Mouse (Mus musculus): ENCODE data around the gene Lrrc14b. TPM values are rescaled to one million over a fixed set of nuclear protein-coding genes. Genes with fewer than 3 reads are reported as not detected.

Lrrc14b gene
- polyA plus RNA-seq (2012; ENCODE audit: insufficient read depth, insufficient read length, low replicate concordance, missing spikeins), result not detected in 2 replicates

DNA sequence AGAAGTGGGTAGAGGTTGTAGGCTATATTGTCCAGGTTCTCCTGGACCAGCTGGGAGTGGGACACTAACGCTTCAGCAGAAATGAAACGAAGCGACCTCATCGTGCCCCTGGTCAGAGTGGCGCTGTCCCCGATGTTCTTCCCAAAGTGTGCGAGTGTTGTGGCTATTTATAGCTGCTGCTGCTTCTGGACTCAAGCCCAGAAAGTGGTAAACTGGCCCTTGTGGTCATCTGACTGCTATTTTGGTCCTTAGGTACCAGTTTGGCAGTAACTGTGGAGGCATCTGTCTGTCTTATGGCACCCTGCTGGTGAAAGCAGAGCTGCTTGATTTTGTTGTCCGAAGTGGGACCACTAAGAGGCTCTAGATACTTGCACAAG lies at the start of gene Lrrc14b:
Lrrc14b (minus strand) TSS at position 147 of the 377 bp plus-strand sequence.
- no peak within 1 kb of the TSS for H3K27ac ChIP-seq (ENCODE audit: insufficient read depth, low read depth, low read length)
- no peak for TF ChIP-seq POLR2A (IDR thresholded peaks at IDR 0.05; ENCODE audit: insufficient read depth, low read depth, low read length)
- no peak for TF ChIP-seq CTCF (IDR thresholded peaks at IDR 0.05; ENCODE audit: insufficient read depth, low read depth, low read length)
- 41% methylated on average over 8 of the region's 8 CpGs for WGBS

DNA sequence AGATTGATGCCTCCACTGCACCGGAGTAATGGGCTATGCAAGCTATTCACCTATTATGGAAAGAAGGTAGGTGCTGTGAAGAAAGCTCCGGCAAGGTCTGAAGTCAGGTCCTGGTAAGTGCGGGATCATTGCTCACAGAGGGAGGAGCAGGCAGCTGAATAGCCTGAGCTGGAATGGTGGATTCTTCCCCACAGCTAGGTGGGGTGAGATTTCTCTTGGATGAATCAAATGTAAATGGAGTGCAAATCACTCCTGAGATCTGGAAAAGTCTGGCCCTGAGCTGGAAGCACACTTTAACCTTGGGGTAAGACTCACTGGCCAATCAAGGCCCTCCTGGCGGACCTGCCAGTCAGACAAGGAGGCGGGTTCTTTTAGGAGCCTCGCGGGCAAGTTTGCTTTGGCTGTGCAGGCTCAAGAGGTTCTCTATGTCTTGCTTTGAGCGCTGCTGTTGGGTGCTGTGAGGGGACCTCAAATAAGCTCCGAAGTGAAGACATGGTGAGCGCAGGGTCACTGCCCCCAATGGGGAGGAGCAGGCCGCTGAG lies 35.6 kb upstream of the Lrrc14b start, which contains the start of gene Ftl1-ps1:
Ftl1-ps1 (plus strand) TSS at position 397 of the 542 bp plus-strand sequence.
- WGBS, result 12% methylated on average over 11 of the region's 11 CpGs
- Histone ChIP-seq H3K4me1 (ENCODE audit: control insufficient read depth, insufficient read depth, low read length) (no peaks in the 10 kb centered on the region), H3K27ac (ENCODE audit: insufficient read depth, low read depth, low read length) (no peak within 1 kb of the TSS), H3K4me3 (ENCODE audit: insufficient read depth, low read depth, low read length) (no peak within 1 kb of the TSS)
- no peak for TF ChIP-seq CTCF (IDR thresholded peaks at IDR 0.05; ENCODE audit: insufficient read depth, low read depth, low read length)
- no peak for TF ChIP-seq POLR2A (IDR thresholded peaks at IDR 0.05; ENCODE audit: insufficient read depth, low read depth, low read length)

More for the DNA sequence above, at the start of gene Lrrc14b:
- Histone ChIP-seq H3K4me1 (ENCODE audit: control insufficient read depth, insufficient read depth, low read length) (peaks cover 9% of the 10 kb centered on the region; the same call in 1 of the 2 replicates), H3K4me3 (ENCODE audit: insufficient read depth, low read depth, low read length) (no peak within 1 kb of the TSS)

DNA sequence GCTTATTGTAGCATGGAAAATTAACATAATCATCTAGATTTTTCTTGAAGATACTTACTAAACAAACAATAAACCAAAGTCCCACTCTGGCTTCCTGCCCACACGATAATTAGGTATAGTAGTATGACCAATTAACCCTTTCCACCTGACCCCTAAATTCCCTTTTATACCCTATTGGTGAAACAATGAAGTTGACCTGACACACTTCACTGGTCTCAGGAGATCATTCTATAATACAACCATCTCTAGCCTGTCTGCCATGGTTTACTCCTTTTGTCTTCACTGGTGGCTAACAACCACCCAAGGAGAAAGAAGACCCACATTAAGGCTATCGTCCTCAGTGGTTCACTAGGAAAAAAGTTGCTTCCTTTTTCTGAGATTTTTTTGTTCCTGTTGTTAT lies 27.4 kb upstream of the Lrrc14b start:
- Histone ChIP-seq H3K27ac (ENCODE audit: insufficient read depth, low read depth, low read length) (no peak overlapping the region), H3K4me3 (ENCODE audit: insufficient read depth, low read depth, low read length) (no peak overlapping the region), H3K4me1 (ENCODE audit: control insufficient read depth, insufficient read depth, low read length) (no peaks in the 10 kb centered on the region)
- WGBS, result 72% methylated on average over 2 of the region's 2 CpGs
- TF ChIP-seq POLR2A (IDR thresholded peaks at IDR 0.05; ENCODE audit: insufficient read depth, low read depth, low read length), result no peak
- no peak for TF ChIP-seq CTCF (IDR thresholded peaks at IDR 0.05; ENCODE audit: insufficient read depth, low read depth, low read length)

DNA sequence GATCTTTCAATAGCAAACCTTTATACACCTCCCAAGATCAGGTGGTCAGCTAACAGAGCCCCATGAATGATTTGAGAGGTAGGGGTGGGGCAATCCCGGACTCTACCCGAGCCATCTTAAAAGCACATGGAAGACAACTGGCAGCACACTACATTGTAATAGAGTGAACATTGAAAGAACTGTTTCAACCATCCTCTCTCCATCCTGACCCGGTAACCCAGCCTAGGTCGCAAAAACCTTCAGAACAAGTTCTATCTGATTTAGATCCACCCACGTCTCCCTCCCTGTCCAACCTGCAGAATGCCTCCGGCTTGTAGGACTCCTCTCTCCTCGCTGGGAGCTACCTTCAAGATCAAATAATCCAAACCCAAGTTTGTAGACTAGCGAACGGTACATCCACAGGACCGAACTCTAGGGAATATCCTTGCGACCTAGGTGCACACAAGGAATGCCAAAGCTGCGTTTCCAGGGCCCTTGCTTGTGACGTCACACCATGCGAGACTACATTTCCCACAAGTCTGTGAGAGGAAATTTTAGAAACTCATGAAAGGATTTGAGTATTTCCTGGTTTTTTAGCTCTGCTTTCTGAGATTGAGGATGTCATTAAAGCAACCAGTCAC lies 26.7 kb upstream of the Lrrc14b start, which contains the start of gene Zfp72:
Zfp72 (minus strand) TSS at position 466 of the 620 bp plus-strand sequence.
- Histone ChIP-seq H3K27ac (ENCODE audit: insufficient read depth, low read depth, low read length) (peak within 1 kb of the TSS; percentile 13; the same call in 1 of the 2 replicates), H3K4me1 (ENCODE audit: control insufficient read depth, insufficient read depth, low read length) (no peaks in the 10 kb centered on the region), H3K4me3 (ENCODE audit: insufficient read depth, low read depth, low read length) (peak within 1 kb of the TSS; percentile 66)
- WGBS, result 6% methylated on average over 14 of the region's 14 CpGs
- TF ChIP-seq CTCF (IDR thresholded peaks at IDR 0.05; ENCODE audit: insufficient read depth, low read depth, low read length), result no peak
- no peak for TF ChIP-seq POLR2A (IDR thresholded peaks at IDR 0.05; ENCODE audit: insufficient read depth, low read depth, low read length)

DNA sequence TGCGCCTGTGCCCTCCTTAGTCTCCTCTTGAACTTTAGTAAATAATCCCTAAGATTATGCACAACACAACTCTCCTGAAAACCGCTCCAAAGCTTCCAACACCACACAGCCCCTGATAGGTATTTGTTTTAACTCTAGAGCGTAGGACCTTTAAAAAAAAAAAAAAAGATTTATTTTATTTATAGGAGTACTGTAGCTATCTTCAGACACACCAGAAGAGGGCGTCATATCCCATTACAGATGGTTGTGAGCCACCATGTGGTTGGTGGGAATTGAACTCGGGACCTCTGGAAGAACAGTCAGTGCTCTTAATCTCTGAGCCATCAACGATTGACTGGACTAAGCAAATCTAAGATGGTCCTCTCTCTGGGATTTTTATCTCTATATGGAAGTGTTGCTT lies 25.9 kb upstream of the Lrrc14b start:
- Histone ChIP-seq H3K4me1 (ENCODE audit: control insufficient read depth, insufficient read depth, low read length) (no peaks in the 10 kb centered on the region), H3K4me3 (ENCODE audit: insufficient read depth, low read depth, low read length) (no peak overlapping the region), H3K27ac (ENCODE audit: insufficient read depth, low read depth, low read length) (no peak overlapping the region)
- TF ChIP-seq POLR2A (IDR thresholded peaks at IDR 0.05; ENCODE audit: insufficient read depth, low read depth, low read length), result no peak
- no peak for TF ChIP-seq CTCF (IDR thresholded peaks at IDR 0.05; ENCODE audit: insufficient read depth, low read depth, low read length)
- 71% methylated on average over 6 of the region's 6 CpGs for WGBS

DNA sequence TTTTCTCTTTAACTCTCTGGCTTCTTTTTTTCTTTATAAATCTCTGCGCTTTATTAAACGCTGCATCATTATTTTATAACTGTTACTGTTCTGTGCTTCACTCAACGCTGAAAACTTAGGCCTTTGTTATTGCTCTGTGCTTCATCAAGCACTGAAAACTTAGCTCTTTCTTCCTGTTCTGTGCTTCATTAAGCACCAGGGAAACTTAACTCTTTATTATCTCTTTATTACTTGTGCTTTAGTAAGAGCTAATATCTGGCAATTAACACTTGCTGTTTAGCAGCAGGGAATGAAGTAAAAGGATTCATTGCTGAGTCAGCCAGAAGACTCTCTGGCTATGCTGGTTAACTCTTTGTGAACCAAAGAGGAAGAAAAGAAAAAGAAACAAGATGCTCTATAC lies 18.5 kb upstream of the Lrrc14b start:
- H3K4me3 ChIP-seq (ENCODE audit: insufficient read depth, low read depth, low read length), result no peak overlapping the region
- TF ChIP-seq CTCF (IDR thresholded peaks at IDR 0.05; ENCODE audit: insufficient read depth, low read depth, low read length) (no peak), POLR2A (IDR thresholded peaks at IDR 0.05; ENCODE audit: insufficient read depth, low read depth, low read length) (no peak)
- no peak overlapping the region for H3K27ac ChIP-seq (ENCODE audit: insufficient read depth, low read depth, low read length)
- WGBS, result 15% methylated on average over 3 of the region's 3 CpGs
- H3K4me1 ChIP-seq (ENCODE audit: control insufficient read depth, insufficient read depth, low read length), result peaks cover 8% of the 10 kb centered on the region; the same call in 1 of the 2 replicates

DNA sequence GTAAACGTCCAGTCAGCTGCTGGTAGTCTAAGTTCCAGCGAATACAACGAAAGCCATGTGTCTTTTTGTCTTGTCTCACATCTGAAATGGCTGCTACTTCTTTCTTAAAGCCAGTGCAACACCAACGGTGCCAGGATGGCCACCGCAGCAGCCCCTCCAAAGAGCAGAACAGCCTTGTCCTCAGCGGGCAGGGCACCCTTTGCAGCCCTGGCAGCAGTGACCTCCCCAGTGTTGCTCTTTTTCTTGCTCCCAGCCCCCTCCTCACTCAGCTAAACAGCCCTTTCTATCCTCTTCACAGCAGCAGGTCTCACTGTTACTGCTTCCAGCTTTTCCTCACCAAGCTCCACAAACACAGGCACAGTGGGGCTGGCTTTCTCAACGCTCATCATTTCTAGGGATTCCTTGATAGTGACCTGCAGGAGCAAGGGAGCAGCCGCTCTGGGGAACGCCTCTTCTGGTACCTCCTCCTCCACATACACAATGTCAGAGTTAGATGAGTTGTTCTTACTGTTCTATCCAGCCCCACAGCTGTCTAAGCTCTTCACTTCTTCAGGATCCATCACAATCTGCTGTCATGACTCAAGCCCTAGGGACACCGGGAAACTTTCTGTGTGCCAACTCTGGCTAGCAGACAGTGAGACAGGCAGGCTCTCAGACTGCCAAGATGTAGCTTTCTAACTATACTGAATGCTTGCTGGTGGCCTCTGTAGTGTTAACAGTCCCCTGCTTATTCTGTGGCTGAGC lies 17.9 kb upstream of the Lrrc14b start:
- peaks cover 8% of the 10 kb centered on the region; the same call in 1 of the 2 replicates for H3K4me1 ChIP-seq (ENCODE audit: control insufficient read depth, insufficient read depth, low read length)
- no peak overlapping the region for H3K4me3 ChIP-seq (ENCODE audit: insufficient read depth, low read depth, low read length)
- no peak overlapping the region for H3K27ac ChIP-seq (ENCODE audit: insufficient read depth, low read depth, low read length)
- TF ChIP-seq POLR2A (IDR thresholded peaks at IDR 0.05; ENCODE audit: insufficient read depth, low read depth, low read length), result no peak
- TF ChIP-seq CTCF (IDR thresholded peaks at IDR 0.05; ENCODE audit: insufficient read depth, low read depth, low read length), result no peak
- 34% methylated on average over 10 of the region's 10 CpGs for WGBS

DNA sequence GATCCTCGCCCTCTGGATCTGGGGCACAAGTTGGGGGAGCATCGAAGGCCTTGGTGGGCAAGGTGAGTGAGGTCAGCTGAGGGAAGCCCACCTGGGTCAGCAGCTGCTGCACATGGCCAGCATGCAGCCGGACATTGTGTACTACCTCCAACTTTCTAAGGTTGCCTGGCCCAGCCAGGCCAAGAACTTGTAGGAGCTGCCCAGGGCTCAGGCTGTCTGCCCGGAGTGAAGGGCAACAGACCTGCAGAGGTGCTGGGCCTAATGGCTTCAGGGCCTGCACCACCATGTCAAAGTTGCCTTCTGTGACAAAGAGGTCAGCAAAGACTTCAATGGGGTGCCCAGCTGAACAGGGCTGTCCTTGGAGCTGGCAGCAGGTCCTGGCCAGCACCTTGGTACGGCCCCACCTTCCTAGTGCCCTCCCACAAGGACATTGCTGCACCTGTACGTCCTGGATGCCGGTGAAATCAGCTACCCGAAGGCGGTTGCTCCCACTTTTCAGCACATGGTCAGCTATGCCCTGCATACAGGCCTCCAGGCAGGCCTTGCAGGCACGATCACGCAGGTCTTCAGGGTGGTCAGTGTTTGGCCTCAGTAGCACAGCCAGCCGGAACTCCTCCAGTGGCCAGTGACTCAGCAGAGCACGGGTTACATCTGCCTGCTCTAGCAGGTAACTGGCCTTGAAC lies 488 bp downstream of the Lrrc14b start:
- WGBS, result 86% methylated on average over 13 of the region's 13 CpGs
- Histone ChIP-seq H3K4me3 (ENCODE audit: insufficient read depth, low read depth, low read length) (no peak overlapping the region), H3K4me1 (ENCODE audit: control insufficient read depth, insufficient read depth, low read length) (peaks cover 9% of the 10 kb centered on the region; the same call in 1 of the 2 replicates), H3K27ac (ENCODE audit: insufficient read depth, low read depth, low read length) (no peak overlapping the region)
- TF ChIP-seq POLR2A (IDR thresholded peaks at IDR 0.05; ENCODE audit: insufficient read depth, low read depth, low read length), result no peak
- no peak for TF ChIP-seq CTCF (IDR thresholded peaks at IDR 0.05; ENCODE audit: insufficient read depth, low read depth, low read length)
